Comparison of ENCODE assay signal across 13 mouse cellular contexts in genomic region chr14:118827283-118827904, GRCm38 (mm10). TPM values are rescaled to one million over a fixed set of nuclear protein-coding genes. Genes with fewer than 3 reads are reported as not detected.
DNase-seq lines count a peak whose midpoint lies in the region; ATAC-seq and TF ChIP-seq lines count a peak whose summit lies in the region.
"Had no signal": no experiment of that assay in that cellular context is flagged by ENCODE, and none has a peak within 500 bp of the region (broad histone marks: within the 10 kb centered on the region; RNA-seq: fewer than 3 reads in every experiment).

No protein-coding gene starts in this region.

- peaks cover 8% of the 10 kb centered on the region; the same call in 1 of the 2 replicates for H3K4me1 ChIP-seq in lung, embryonic 16.5 days (replicated peaks; ENCODE audit: control insufficient read depth, insufficient read depth, low read length)
- H3K4me1 ChIP-seq in lung, adult 2 months (ENCODE audit: control insufficient read depth, insufficient read depth, low read length): no peaks in the 10 kb centered on the region; the same call in 1 of the 2 replicates
- H3K4me1 ChIP-seq: hindbrain, embryonic 15.5 days had no signal

- no peaks in the 10 kb centered on the region for H3K9me3 ChIP-seq in lung, embryonic 16.5 days (ENCODE audit: control insufficient read depth, low read length)
- H3K9me3 ChIP-seq: hindbrain, embryonic 15.5 days had no signal

- DNase-seq in lung, adult 2 months: no peak
- peak; percentile 27 for DNase-seq in brain, adult 2 months (ENCODE audit: low read depth, low spot score)
- DNase-seq in fat pad, adult 2 months (ENCODE audit: extremely low read depth, low read depth, low spot score): peak; percentile 5
- DNase-seq in lung, postnatal 36 days: peak; percentile 46
- no peak for DNase-seq in adrenal gland, postnatal 36 days
- no peak for DNase-seq in gastrocnemius, postnatal 14 days

- intact Hi-C loops in gastrocnemius, postnatal 14 days (cut with DNase I; ENCODE audit: low total_unique reads): loop anchor here (10.0 kb wide), 1 partner anchor 77 kb away; no protein-coding TSS in a partner anchor

- no peaks in the 10 kb centered on the region for H3K27me3 ChIP-seq in lung, embryonic 16.5 days (ENCODE audit: control insufficient read depth, insufficient read depth, low read depth, low read length)
- H3K27me3 ChIP-seq: CH12.LX; hindbrain, embryonic 15.5 days had no signal

- 26% methylated on average over 7 of the region's 7 CpGs for WGBS in lung, embryonic 16.5 days
- 42% methylated on average over 7 of the region's 7 CpGs for WGBS in lung, adult 2 months

- no peak for TF ChIP-seq CTCF in lung, adult 2 months (IDR thresholded peaks at IDR 0.05; ENCODE audit: insufficient read depth, low read length)

- TF ChIP-seq POLR2A in lung, adult 2 months (IDR thresholded peaks at IDR 0.05; ENCODE audit: borderline replicate concordance, extremely low read depth, low read depth, low read length): no peak

- H3K36me3 ChIP-seq in lung, embryonic 16.5 days (ENCODE audit: control insufficient read depth, insufficient read depth, low read length): no peaks in the 10 kb centered on the region
- H3K36me3 ChIP-seq: hindbrain, embryonic 15.5 days had no signal

- no peak overlapping the region for H3K9ac ChIP-seq in lung, embryonic 16.5 days (ENCODE audit: low read length)
- H3K9ac ChIP-seq: hindbrain, embryonic 15.5 days had no signal

- H3K4me2 ChIP-seq in lung, embryonic 16.5 days (ENCODE audit: low read depth, low read length): 0 out of 2 replicates have a peak overlapping the region, but pooled peaks have one; percentile 6
- H3K4me2 ChIP-seq: heart, embryonic 11.5 days; hindbrain, embryonic 15.5 days had no signal

- peak overlapping the region; percentile 85 for H3K27ac ChIP-seq in lung, embryonic 16.5 days (ENCODE audit: low read length)
- H3K27ac ChIP-seq: hindbrain, embryonic 15.5 days; kidney, postnatal 0 days had no signal

- no peak overlapping the region for H3K4me3 ChIP-seq in lung, embryonic 16.5 days (ENCODE audit: low read length)
- H3K4me3 ChIP-seq in lung, adult 2 months (replicated peaks; ENCODE audit: extremely low read depth, low read depth, low read length): no peak overlapping the region
- H3K4me3 ChIP-seq: hindbrain, embryonic 15.5 days had no signal

- ATAC-seq in lung, embryonic 16.5 days (ENCODE audit: low read depth): peak; percentile 89
- no peak for ATAC-seq in monocyte, adult 5-6 weeks (replicated peaks; ENCODE audit: insufficient number of reproducible peaks, low FRiP score, low TSS enrichment, poor library complexity, severe bottlenecking)

RNA-seq across cellular contexts. Expression of gene Cldn10, which starts 39.7 kb away (rescaled TPM):
- 83.5 and 94.0 TPM in 2 replicates for polyA plus RNA-seq in lung, embryonic 16.5 days (2015; fragmentation: Nextera tagmentation; extraction: Ambion mirVana)
- 10.9 and 11.8 TPM in 2 replicates for polyA plus RNA-seq in lung, adult 2 months (2012; rRNA removed)
- total RNA-seq in adrenal gland, postnatal 36 days (2021): 1 to 10 TPM in 1 of 2 experiments, under 1 TPM in 1; 0.56 to 2.0 TPM
- not detected for total RNA-seq in gastrocnemius, postnatal 14 days (2021)
- total RNA-seq in monocyte, adult 5-6 weeks (2017): 0.29 TPM in 1 of 3 replicates, not detected in the others
- total RNA-seq: CH12.LX had no signal
- polyA plus RNA-seq: liver, adult 2 months had no signal

Comparison
In these comparisons a context has a peak if more than half of its experiments do, and no peak if none do; other contexts are left out.
1. DNase-seq: peak in brain, adult 2 months (single experiment), fat pad, adult 2 months (single experiment) and lung, postnatal 36 days (single experiment); none in lung, adult 2 months (single experiment), adrenal gland, postnatal 36 days (0 of 2) and gastrocnemius, postnatal 14 days (single experiment).